Mouse (Mus musculus) 3134 (cell line): ENCODE results near the gene Trim66.

ENCODE experiments used
- DNase-seq: peaks from one replicate; pipeline ENCODE4 v3.0.0-alpha.2; 2011; ENCODE audit warnings: low spot score; ENCODE audit not compliant: insufficient read length; ENCODE audit errors: extremely low read depth

Trim66 gene

GRCm38 (mm10) chr7:109456563-109456962 is 51.4 kb downstream of the Trim66 start:
- no peak for DNase-seq

GRCm38 (mm10) chr7:109455748-109456147 is 52.2 kb downstream of the Trim66 start:
- no peak for DNase-seq

DNA sequence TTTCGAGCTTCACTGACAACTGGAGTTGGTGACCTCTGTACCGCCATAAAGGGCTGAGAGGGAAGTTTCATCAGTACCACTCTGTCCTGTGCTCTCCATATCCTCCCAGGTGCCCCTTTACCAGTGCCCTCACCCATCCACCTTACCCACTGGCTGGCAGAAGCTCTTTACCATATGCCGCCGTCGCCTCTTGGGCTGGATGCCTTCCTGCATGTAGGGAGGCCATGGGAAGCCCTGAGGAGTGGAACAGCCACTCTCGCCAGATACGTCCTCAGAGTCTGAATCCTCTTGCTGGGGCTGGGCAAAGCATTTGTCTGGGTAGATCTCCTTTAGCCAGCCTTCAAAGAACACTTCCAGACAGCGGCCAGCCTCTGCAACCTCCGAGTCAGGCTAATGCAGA is 53.1 kb downstream of the Trim66 start:
- no peak for DNase-seq

GRCm38 (mm10) chr7:109448060-109448459 is 59.9 kb downstream of the Trim66 start:
- no peak for DNase-seq

DNA sequence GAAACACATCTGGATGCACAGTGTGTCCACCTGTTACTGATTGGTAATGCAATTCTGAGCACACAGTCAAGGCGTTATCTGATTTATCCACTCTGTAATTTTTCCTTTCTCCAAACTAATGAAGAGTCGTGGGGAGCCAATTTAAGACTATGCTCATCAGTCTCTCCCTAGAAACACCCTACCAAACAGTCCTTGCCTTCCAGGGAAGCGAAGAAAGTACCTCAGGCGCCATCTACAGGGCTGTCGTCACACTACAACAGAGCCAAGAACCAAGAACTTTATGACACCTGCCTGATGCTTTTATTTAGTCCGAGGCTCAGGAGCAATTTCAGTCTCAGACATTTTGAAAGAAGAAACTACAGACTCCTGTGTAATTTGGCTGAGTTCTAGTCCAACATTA is 62.9 kb downstream of the Trim66 start:
- DNase-seq, result no peak

- DNase-seq, result no peak
Observed at GRCm38 (mm10) chr7:109442739-109443138, 65.2 kb downstream of the Trim66 start.

GRCm38 (mm10) chr7:109440697-109441269 is 67.2 kb downstream of the Trim66 start:
- no peak for DNase-seq

- DNase-seq, result no peak
Observed at GRCm38 (mm10) chr7:109438781-109439591, 68.9 kb downstream of the Trim66 start, which contains the start of gene Stk33. Gene Stk33 (minus strand): TSS chr7:109439081.

- DNase-seq, result no peak
Observed at GRCm38 (mm10) chr7:109424422-109425159, 83.3 kb downstream of the Trim66 start.

GRCm38 (mm10) chr7:109422803-109423202 is 85.1 kb downstream of the Trim66 start:
- DNase-seq, result no peak

DNA sequence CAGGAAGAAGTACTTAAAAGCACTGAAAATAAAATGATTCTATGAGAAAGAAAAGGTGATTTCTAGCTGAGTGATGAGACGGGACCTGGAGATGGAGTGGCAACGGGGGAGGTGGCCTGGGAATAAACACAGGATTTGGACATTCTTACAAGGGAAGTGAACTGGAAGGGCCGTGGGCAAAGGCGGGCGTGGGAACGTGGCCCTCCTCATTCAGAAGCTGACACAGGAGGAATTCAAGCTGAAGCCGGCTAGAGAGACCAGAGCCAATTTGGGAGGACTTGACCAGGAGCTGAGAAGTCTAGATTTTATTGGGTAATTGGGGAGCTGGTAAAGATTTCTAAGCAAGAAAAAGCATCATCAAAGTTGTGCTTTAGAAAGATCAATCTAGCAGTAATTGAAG is 102.4 kb downstream of the Trim66 start:
- DNase-seq, result no peak

DNA sequence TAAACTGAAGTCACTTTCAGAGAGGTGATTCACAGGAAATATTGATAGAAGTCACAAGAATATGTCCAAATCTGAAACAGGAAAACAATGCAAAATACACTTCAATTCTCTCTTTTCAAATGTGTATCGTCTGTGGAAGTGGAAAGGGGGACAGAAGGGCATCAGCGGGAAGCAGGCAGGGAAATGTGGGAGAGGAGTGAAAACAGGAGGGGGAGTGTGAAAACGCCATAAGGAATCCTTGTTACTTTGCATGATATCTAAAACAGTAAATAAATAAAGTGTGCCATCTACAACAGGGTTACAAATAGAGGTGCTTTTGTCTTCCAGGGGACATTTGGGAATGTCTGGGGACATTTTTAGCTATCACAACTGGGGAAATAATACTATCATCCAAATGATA is 108.6 kb downstream of the Trim66 start:
- DNase-seq, result no peak
